Mouse (Mus musculus) bone marrow, adult 2 months (tissue): ENCODE results near the gene Itgb5.

ENCODE experiments used
- CTCF ChIP-seq: fragments of 200-500 bp; IDR thresholded peaks from 2 replicates; pipeline ENCODE4 v1.5.1; 2011; ENCODE audit warnings: low read length, control low read depth; ENCODE audit not compliant: control insufficient read depth, insufficient read depth
- POLR2A ChIP-seq: fragments of 200-500 bp; IDR thresholded peaks from 2 replicates; pipeline ENCODE4 v1.6.1; 2011; ENCODE audit warnings: low read depth, mild to moderate bottlenecking, control low read depth, low read length, borderline replicate concordance; ENCODE audit not compliant: control insufficient read depth

DNA sequence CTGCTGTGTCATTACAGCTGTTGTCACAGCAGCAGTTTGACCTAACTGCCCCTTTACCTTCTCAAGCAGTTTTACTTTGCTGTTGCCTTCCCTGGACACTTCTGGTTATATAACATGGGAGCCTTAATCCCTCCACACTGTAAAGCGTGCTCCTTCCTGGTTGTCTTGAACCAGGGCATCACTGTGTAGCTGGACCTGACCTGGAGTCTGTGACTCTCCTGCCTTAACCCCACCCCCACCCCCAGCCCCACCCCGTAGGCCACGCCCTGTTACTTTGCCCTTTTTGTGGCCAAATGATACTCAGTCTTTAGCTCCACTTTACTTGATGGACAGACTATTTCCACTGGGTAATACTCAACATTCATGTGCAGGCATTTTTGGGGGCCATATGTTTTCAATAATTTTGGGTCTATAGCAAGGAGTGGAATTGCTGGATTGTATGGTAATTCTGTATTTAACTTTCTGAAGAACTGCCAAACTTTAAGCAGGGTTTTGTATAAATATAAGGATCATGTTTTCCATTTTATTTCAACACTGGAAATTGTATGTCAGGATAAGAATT lies 40.8 kb downstream of the Itgb5 start:
- TF ChIP-seq POLR2A (no peak), CTCF (no peak)
